Mouse (Mus musculus): Measurements from ENCODE around the gene Skap1. TPM values are rescaled to one million over a fixed set of nuclear protein-coding genes. Genes with fewer than 3 reads are reported as not detected.

The Skap1 gene
- polyA plus RNA-seq, 1 experiment, result 3.3 TPM

DNA sequence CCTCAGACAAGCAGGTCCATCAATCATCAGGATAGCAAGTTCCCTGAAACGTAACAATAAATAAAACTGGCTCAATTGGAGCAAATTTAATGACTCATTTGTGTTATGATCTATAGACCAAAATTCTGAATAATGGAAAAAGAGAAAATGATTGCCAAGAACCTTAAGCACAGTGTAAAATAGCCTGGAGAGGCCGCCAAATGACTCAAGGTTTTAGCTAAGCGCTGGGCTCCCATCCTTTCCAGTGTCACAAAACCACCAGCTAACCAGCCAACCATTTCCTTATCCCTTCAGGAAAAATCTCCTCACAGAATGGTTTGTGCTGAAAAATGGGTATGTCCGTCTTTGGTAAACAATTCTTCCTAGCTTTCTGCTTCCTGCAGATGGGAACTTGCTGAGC, 279.5 kb downstream of the Skap1 start:
- DNase-seq (ENCODE audit: low spot score), result no peak

DNA sequence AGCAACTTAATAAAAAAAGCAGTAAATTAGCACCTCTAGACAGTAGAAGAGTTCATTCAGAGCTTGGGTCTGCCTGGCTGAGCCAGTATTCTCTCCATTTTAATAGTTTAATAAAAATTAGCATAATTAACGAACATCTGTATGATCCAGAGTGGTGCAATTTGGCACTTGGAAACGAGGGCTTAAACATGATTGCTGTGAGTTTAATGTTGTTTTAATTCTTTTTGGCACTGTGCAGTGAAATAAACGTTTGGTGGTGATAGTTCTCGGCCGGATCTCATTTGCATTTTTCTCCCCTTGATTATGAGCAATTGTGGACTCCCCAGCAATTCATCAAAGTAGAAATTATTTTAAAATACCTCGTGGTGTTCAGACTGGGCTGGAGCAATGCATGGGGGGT, 282.3 kb downstream of the Skap1 start:
- DNase-seq (ENCODE audit: low spot score), result no peak

DNA sequence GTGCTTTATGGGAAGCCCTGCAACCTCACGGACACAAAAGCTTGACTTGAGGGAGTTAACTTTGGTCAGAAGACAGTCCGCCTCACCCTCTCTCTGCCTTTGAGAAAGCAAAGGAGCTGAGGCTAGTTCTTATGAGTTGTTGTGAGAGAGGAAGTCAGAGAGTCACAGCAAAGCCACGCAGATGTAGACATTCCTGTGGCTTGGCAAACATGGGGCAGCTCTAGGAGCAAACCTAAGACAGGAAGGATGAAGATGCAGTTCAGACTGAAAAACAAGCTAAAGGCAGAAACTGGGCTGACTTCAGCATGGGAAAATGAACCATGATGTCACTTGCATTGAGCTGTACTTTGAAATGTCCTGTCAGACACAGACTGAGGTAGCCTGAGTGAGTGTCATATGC, 283.2 kb downstream of the Skap1 start:
- no peak for DNase-seq (ENCODE audit: low spot score)

DNA sequence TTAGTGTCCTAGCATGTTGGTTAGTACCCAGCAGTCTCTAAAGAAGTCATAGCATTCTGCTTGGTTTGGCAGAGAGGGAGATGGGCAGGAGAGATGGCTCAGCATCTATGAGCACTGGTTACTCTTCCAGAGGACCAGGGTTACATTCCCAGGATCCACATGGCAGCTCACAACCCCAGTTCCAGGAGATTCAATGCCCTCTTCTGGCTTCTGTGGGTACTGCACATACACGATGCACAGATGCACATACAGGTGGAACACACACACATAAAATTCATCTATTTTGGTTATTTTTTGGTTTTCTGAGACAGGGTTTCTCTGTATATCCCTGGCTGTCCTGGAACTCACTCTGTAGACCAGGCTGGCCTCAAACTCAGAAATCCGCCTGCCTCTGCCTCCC, 290.9 kb downstream of the Skap1 start:
- DNase-seq (ENCODE audit: low spot score), result no peak

DNA sequence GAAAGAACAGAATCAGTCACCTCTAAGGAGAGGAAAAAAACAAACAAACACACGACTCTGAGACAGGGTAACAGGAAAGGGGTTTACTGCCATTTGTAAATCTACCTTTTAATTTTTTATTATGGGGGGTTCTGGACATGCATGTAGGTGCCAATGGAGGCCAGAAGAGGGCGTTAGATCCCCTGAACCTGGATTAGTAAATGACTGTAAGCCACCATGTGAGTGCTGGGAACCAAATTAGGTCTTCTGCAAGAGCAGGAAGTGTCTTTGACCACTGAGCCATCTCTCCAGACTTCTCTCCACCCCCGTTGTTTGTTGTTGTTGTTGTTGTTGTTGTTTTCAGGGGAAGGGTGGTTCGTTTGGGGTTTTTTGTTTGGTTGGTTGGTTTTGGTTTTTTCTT, 293.0 kb downstream of the Skap1 start:
- DNase-seq (ENCODE audit: low spot score), result no peak

DNA sequence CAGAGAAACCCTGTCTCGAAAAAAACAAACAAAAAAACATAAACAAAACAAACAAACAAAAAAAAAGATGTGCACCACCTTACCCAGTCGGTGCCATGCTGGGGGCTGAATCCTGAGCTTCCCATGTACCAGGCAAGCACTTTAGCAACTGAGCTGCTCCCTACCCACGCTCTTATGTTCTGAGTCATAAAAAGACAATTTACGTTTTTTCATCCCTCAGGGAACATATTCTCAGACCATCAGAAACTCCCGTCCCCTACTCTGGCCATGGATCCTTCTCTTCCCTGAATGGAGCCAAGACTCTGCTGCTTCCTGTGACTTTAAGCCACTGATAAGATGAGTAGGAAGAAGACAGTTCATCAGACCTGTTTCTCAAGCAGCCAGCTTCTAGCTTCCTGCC, 294.0 kb downstream of the Skap1 start:
- no peak for DNase-seq (ENCODE audit: low spot score)

DNA sequence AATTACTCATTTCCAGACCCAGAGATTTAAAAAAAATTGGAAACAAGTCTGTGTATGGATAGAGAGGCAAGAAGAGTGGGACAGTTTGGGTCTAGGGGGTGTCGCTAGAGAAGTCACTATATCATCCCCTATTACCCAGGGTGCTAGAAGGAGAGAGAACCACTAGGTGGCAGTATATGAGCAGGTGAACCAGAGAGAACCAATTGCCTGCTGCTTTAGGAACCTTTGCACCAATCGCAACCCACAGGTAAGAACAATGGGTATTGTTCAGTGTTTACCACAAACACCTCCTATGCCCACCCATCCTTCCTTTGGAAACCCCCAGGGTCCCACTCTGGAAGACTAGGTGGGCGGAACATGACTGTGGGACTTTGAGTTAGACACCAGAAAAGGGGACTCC, 295.6 kb downstream of the Skap1 start:
- DNase-seq (ENCODE audit: low spot score), result no peak

DNA sequence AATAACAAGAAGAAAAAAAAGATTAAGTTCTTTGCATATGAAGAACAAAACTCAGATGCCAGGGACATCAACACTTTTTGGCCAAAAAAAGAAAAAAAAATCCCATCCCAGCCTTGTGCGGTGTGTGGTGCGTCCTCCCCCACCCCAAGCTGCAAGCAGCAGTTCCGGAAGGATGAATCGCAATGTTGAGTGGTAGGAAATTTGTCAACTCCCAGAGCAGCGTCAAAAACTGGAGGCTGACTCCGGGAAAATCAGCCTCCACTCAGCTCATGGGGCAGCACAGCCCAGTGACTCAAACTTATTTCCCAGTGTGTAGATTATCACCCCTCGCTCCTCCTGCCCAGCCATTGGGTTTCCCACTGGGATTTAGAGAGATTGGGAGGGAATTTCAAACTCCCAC, 297.6 kb downstream of the Skap1 start:
- no peak for DNase-seq (ENCODE audit: low spot score)

DNA sequence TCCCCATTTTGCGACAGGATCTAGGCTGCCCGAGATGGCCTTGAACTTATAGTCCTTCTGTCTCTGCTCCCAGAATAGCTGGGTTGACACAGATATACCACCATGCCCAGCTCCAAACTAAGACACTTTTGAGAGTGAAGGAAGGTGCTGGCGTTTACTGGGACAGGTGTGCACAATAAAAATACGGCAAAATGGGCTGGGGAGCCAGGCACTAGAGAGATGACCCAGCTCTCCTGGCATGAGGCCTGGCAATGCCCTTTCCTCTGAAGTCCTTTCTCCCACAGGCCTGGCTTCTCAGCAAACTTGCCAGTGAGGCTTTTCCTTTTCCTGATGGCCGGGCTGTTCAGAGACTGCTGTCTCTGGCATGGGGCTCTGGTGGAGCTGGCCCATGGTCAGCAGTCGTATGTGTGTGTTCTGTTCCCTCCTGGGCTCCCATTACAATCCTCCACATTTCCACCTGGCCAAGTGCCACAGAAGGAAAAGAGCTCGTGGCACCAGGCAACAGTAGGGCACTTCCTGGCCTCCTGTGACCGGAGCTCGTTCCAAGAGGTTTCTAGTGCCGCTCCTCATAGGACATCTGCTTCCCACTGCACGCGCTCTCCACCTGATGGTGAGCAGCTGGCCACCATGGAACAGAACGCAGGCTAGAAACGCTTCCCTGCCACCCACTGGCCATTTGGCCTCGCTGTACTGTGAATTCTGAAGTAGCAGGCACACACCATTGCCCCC, 298.5 kb downstream of the Skap1 start:
- no peak for DNase-seq (ENCODE audit: low spot score)

DNA sequence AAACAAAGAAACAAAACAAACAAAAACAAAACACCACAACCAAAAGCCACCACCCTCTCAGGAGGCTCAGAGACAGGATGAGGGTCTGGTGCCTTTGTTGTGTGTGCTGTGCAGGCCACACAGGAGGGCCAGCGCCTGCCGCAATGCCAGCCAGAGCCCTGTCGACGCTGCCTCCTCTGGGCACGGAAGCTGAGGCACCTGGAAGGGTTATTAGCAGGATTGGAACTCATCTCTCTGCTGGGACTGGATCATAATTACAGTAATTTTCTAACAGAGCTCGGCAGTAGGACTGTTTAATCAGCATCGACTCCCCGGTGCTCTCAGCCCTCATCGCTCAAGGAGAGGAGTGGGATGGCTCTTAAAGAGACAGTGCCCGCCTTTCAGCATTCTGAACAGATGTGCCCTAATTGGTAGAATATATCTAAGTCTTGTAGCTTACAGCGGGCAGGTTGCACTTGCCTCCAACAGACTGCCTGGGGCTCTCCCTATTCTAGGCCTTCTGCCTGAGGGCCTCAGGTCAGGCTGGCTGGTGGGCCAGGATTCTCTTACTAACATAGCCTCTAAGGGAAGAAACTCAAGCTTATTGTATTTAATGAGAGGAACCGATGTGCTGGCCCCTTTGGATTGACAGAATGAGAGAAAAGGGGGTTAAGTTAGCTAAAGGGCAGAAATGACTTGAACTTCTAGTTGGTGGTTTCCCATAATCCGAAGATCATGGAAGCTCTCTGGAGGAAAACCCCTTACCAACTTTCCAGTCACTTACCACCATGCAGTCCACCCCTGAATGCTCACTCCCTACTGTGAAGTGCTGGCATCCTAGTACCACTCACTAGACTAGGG, 300.3 kb downstream of the Skap1 start:
- no peak for DNase-seq (ENCODE audit: low spot score)

DNA sequence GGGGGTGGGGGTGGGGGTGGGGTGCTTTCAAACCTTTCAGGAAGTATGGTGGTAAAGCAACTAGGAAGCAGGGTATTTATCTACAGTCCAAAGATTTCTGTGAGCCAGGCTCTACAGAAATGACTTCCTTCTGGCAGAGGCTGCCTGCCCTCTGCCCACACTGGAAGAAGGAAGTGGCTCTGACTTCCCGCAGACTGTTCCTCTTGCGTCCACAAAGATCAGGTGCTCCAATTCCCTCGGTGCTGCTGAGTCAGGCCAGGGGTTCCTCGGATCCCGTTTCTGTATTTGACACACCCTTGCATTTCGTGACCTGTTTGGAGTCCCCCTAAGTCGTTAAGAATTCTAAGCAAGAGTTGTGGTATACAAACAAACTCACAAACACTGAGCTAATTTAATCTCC, 301.3 kb downstream of the Skap1 start:
- DNase-seq (ENCODE audit: low spot score), result no peak

DNA sequence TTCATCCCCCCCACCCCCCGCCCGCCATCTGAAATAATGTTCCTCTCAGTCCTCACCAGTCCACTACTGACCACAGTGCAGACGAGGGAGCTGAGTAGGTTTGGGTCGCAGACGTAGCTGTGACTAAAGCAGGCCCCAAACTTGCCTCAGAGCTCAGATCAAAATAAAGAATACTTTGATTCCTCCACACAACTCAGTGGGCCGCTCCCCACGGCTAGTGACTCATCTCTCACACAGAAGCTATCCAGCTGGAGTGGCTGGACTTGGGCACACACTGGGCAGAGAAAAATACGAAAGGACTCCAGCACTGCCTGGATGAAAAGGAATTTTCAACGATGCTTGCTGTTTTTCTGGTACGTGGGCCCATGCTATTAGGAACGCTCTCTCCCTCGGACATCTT, 302.2 kb downstream of the Skap1 start:
- DNase-seq (ENCODE audit: low spot score), result no peak

DNA sequence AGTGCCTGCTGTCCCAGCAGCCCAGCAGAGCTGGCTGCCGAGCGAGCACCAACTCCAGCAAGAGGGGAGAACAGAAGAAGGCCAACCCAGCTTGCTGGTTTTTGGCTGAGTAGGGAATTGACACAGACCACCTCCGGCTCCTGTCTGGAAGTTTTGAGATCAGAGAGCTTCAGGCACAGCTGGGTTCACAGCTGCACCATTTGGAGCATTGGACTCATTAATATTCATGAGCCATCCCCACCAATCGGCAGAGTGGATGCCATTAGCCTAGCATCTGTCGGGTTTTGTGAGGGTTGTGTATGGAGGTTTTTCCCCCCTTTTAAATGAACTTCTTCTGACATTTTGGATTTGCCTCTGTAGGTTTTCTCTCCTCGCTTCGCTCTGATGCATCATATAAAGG, 302.7 kb downstream of the Skap1 start:
- no peak for DNase-seq (ENCODE audit: low spot score)

DNA sequence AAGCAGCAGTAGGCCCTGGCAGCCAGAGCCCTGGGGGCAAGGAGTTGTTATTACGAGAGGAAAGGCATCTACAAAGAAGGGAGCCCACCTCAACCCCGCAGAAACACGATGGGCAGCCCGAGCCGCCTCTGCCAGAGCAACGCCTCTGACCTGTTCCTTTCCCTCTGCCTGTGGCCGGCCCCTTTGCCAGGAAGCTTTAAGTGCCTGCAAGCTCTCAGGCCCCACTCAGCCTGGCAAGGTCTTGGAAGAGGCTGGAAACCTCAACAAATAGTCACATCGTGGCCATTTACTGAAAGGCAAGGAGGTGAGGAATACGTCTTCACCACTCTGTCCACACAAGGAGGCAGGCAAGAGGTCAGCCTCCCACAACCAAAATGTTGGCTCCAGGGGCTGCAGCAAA, 303.8 kb downstream of the Skap1 start:
- no peak for DNase-seq (ENCODE audit: low spot score)

DNA sequence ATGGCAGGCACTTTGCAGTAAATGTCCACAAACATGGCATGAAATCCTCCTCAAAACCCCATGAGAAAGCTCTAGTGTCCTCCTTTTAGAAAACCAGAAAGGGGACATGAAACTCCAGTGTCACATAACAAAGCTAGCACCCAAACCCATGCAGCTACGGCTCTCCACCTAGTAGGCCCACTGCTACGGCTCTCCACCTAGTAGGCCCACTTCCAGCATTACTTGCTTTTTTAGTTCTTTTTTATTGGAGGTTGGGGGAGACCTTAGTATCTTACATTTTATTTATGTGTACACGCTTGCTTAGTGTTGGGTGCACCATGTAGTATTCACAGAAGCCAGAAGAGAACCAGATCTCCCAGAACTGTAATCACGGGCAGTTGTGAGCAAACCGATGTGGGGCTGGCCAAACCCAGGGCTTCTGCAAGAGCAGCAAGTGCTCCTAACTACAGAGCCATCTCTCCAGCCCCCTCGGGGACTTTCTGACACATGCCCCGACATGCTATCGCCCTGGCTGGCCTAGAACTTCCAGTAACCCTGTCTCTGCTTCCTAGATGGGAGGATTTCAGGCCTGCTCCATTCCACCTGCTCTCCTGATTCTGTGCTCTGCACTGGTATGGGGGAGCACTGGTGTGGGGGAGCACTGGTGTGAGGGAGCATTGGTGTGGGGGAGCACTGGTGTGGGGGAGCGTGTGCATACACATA, 307.0 kb downstream of the Skap1 start:
- no peak for DNase-seq (ENCODE audit: low spot score)

DNA sequence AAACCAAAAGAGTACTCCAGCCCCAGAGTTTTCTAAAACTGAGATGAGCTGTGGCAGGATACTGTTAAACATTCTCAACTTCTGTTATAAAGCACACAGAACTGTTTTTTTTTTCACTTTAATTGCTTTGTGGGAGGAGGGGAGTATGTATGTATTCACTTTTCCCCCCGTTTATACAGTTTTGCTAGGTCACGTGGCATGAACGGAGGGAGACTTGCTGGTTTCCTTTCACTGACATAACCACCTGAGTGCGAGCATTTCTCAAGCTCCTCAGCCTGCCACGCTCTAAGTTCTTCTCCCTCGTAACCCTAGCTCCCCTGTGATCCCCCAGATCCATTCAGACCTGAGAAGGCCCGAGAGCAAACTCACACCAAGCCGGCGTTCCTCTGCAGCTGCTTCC, 308.0 kb downstream of the Skap1 start:
- no peak for DNase-seq (ENCODE audit: low spot score)

DNA sequence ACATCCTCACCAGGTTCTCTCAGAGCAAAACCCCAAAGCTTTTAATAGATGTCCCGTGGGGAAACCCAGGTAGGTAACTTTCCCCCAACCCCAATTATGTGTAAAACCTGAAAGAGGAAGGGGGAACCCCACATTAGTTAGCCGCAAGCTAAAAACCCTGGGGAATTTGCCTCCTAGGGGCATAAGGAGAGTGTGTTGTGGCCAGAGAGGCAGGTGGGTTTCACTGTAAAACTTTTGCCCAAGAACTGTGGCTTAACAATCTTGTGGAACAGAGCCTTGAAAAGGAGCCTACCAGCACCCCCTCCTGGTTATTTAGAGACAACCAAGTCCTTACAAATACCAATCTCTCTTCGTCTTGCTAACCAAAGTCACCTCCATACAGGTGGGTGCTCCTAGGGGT, 310.1 kb downstream of the Skap1 start:
- DNase-seq (ENCODE audit: low spot score), result no peak

DNA sequence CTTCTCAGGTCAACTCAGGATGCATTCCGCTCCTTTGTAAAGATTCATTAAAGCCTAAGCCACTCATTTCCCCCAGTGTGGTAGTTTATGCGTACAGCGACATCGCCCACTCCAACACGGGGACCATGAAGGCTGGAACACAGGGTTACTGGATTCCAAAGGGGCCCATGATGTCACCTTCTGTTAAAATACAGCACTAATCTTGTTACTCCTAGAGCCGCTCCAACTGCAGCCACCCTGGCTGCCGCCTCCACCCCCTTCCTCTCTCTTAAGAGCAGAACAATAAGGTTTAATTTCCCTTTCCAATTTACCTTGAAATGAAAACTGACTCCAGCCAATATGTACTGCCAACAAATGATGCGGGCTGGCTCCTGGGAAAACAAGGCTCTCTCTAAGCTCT, 310.7 kb downstream of the Skap1 start:
- no peak for DNase-seq (ENCODE audit: low spot score)

DNA sequence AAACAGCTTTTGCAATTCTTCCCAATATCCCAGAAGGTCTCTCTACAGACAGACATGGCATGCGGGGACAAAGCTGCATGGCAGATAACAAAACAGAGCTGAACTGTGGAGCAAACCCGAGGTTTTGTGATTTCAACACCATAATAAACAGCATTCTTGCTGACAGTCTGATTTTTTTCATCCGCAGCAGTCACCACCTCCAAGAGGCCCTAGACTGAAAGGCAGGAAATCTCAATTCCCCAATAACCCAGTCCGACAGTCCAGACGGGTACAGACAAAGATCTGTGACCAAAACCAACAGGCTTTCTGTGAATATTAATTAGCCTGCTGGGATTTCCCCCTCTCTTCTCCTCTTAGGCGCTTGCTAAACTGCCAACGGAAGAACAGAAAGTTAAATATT, 311.3 kb downstream of the Skap1 start:
- no peak for DNase-seq (ENCODE audit: low spot score)

DNA sequence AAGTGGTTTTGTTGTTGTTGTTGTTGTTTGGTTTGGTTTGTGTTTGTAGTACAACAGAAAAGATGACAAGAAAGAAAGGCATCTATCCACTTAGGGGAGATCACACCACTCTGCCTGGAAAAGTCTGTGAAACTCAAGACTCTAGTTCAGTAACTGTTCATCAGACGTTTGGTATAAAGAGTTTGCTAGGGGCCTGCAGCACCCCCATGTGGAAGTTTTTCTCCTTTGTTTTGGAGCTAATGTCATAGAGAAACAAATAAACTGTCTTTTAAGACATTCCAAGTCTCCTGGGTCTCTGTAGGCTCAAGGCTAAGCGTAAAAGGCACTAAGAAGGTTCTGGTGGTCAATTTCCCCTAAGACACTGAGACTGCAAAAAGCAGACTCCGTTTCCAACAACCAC, 311.7 kb downstream of the Skap1 start:
- no peak for DNase-seq (ENCODE audit: low spot score)

DNA sequence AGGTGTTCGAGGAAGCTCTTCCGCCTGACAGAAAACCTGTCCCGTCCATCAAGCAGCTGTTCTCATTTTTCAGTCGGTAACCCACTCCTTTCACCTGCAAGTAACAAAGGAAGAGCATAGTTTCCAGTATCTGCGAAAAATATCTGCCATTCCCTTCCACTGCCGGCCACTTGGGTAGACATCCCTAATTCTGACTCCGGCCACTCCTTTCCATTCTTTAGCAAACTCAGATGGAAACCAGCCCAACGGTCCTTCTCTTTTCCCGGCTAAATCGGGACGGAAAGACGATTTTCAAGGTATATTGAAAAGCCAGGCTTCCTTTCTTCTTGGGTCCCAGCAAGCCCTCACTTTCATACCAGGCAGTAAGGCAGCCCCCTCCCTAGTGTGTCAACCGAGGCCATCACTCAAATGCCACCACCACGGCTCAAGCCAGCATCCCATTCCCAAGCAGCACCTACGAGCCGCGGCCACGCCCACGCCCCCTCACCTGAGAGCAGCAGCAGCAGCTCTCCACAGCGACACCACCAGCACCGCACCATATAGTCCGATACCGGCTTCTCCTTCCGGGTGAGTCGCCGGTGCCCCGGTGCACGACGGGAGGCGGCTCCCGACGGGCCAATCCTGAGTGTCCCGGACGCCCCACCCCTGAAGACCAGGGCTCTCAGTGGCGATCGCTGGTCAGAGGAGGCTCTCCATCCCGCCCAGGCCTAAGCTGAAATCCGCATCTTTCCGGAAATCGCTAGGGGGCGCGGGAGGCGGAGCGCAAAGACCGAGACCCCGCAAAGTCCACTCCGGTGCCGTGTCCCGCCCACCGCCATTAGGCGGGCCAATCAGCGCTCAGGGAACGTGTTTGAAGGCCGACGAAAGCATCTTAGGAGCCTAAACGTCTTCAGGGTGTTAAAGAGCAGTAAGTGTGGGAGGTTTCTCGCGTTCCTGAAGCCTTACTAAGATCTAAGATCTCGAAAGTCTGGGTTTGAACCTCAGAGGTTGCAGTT, 312.9 kb downstream of the Skap1 start, which contains the start of gene Snx11:
Gene Snx11 (minus strand): TSS at position 592 of the 995 bp plus-strand sequence.
- DNase-seq (ENCODE audit: low spot score), result peak; percentile 97
